Mouse (Mus musculus) kidney, embryonic 16.5 days (tissue): ENCODE measurements at regions not wholly inside any gene's neighbourhood (a gene's known extent, or its start where the extent isn't known, plus 50 kb on each side); places are given as distances from the start of the nearest gene placed in this dataset.

Experiments used
- ATAC-seq: fragments of 200-750 bp; cut with Nextera tagmentation; 2 replicates; pipeline ENCODE4 v1.8.0; 2017; ENCODE audit warnings: moderate TSS enrichment; ENCODE audit not compliant: low FRiP score, low TSS enrichment
- H3K27ac ChIP-seq: fragments of 300-500 bp; sonication (generic); 2 replicates; pipeline ENCODE4 v1.5.1; 2014; ENCODE audit warnings: low read length
- H3K27me3 ChIP-seq: fragments of 300-500 bp; sonication (generic); 2 replicates; pipeline ENCODE4 v1.6.1; 2014; ENCODE audit warnings: low read length, control low read depth, mixed read lengths; ENCODE audit not compliant: insufficient read depth
- H3K36me3 ChIP-seq: fragments of 300-500 bp; sonication (generic); 2 replicates; pipeline ENCODE4 v1.6.1; 2014; ENCODE audit warnings: low read length, control low read depth, mixed read lengths; ENCODE audit not compliant: insufficient read depth
- H3K4me1 ChIP-seq: fragments of 300-500 bp; sonication (generic); 2 replicates; pipeline ENCODE4 v1.6.1; 2014; ENCODE audit warnings: low read length, control low read depth, mixed read lengths; ENCODE audit not compliant: insufficient read depth
- H3K4me2 ChIP-seq: fragments of 300-500 bp; sonication (generic); replicated peaks from 2 replicates; pipeline ENCODE4 v1.6.1; 2014; ENCODE audit warnings: low read depth, low read length
- H3K4me3 ChIP-seq: fragments of 300-500 bp; sonication (generic); 2 replicates; pipeline ENCODE4 v1.5.1; 2014; ENCODE audit warnings: mild to moderate bottlenecking, low read length
- H3K9ac ChIP-seq: fragments of 300-500 bp; sonication (generic); replicated peaks from 2 replicates; pipeline ENCODE4 v1.6.1; 2014; ENCODE audit warnings: low read length
- H3K9me3 ChIP-seq: fragments of 300-500 bp; sonication (generic); 2 replicates; pipeline ENCODE4 v1.6.1; 2016; ENCODE audit warnings: low read length, control low read depth
- WGBS: fragments of 180-500 bp; shearing (Covaris S2); extraction: QIAGEN DNeasy Blood & Tissue Kit; methylation state at CpG from one replicate; pipeline ENCODE4 v1.1.7; 2014; 5-methylcytosine and 5-hydroxymethylcytosine counted together

- Histone ChIP-seq H3K27ac (no peak overlapping the region), H3K4me2 (no peak overlapping the region), H3K4me3 (no peak overlapping the region), H3K36me3 (no peaks in the 10 kb centered on the region), H3K9ac (no peak overlapping the region), H3K4me1 (peaks cover 40% of the 10 kb centered on the region), H3K9me3 (no peaks in the 10 kb centered on the region), H3K27me3 (peaks cover 10% of the 10 kb centered on the region; the same call in 1 of the 2 replicates)
- ATAC-seq, result no peak
- 65% methylated on average over 5 of the region's 5 CpGs for WGBS
Observed at GRCm38 (mm10) chr5:118376478-118376877, 131.5 kb downstream of the 2410131K14Rik start.

GRCm38 (mm10) chr5:118377402-118377848 lies 132.4 kb downstream of the 2410131K14Rik start:
- Histone ChIP-seq H3K36me3 (no peaks in the 10 kb centered on the region), H3K4me3 (no peak overlapping the region), H3K9me3 (no peaks in the 10 kb centered on the region), H3K27me3 (peaks cover 10% of the 10 kb centered on the region; the same call in 1 of the 2 replicates), H3K4me2 (no peak overlapping the region), H3K9ac (no peak overlapping the region), H3K27ac (no peak overlapping the region), H3K4me1 (peaks cover 43% of the 10 kb centered on the region)
- WGBS, result 22% methylated on average over 8 of the region's 8 CpGs
- no peak for ATAC-seq

- H3K9me3 ChIP-seq, result no peaks in the 10 kb centered on the region
- no peak overlapping the region for H3K9ac ChIP-seq
- H3K4me2 ChIP-seq, result no peak overlapping the region
- no peak for ATAC-seq
- H3K36me3 ChIP-seq, result no peaks in the 10 kb centered on the region
- no peak overlapping the region for H3K4me3 ChIP-seq
- no peak overlapping the region for H3K27ac ChIP-seq
- WGBS, result 45% methylated on average over 24 of the region's 24 CpGs
- H3K27me3 ChIP-seq, result peaks cover 8% of the 10 kb centered on the region; the same call in 1 of the 2 replicates
- H3K4me1 ChIP-seq, result peaks cover 35% of the 10 kb centered on the region
Observed at GRCm38 (mm10) chr5:118379245-118380051, 134.4 kb downstream of the 2410131K14Rik start.

- peak overlapping the region; percentile 67 for H3K27ac ChIP-seq
- no peaks in the 10 kb centered on the region for H3K36me3 ChIP-seq
- peaks cover 5% of the 10 kb centered on the region; the same call in 1 of the 2 replicates for H3K27me3 ChIP-seq
- 20% methylated on average over 5 of the region's 5 CpGs for WGBS
- H3K4me2 ChIP-seq, result peak overlapping the region; percentile 85
- peaks cover 35% of the 10 kb centered on the region for H3K4me1 ChIP-seq
- H3K9me3 ChIP-seq, result no peaks in the 10 kb centered on the region
- H3K9ac ChIP-seq, result peak overlapping the region; percentile 56; the same call in 1 of the 2 replicates
- H3K4me3 ChIP-seq, result peak overlapping the region; percentile 54
- ATAC-seq, result no peak
Observed at GRCm38 (mm10) chr5:118380052-118380421, 135.0 kb downstream of the 2410131K14Rik start.

- peak; percentile 79 for ATAC-seq
- Histone ChIP-seq H3K27me3 (no peaks in the 10 kb centered on the region), H3K36me3 (no peaks in the 10 kb centered on the region), H3K9ac (peak overlapping the region; percentile 56), H3K4me1 (peaks cover 32% of the 10 kb centered on the region), H3K27ac (peak overlapping the region; percentile 85), H3K9me3 (no peaks in the 10 kb centered on the region), H3K4me2 (peak overlapping the region; percentile 85), H3K4me3 (peak overlapping the region; percentile 54)
- WGBS, result under 1% methylated on average over 40 of the region's 45 CpGs
Observed at GRCm38 (mm10) chr5:118380422-118381293, 135.6 kb downstream of the 2410131K14Rik start.

- H3K4me1 ChIP-seq, result peaks cover 27% of the 10 kb centered on the region
- H3K9ac ChIP-seq, result peak overlapping the region; percentile 56; the same call in 1 of the 2 replicates
- H3K4me3 ChIP-seq, result peak overlapping the region; percentile 54
- H3K36me3 ChIP-seq, result no peaks in the 10 kb centered on the region
- WGBS, result 2% methylated on average over 12 of the region's 12 CpGs
- peak; percentile 33; the same call in 1 of the 2 replicates for ATAC-seq
- no peaks in the 10 kb centered on the region for H3K27me3 ChIP-seq
- H3K27ac ChIP-seq, result peak overlapping the region; percentile 85
- no peaks in the 10 kb centered on the region for H3K9me3 ChIP-seq
- peak overlapping the region; percentile 85 for H3K4me2 ChIP-seq
Observed at GRCm38 (mm10) chr5:118381294-118381675, 136.3 kb downstream of the 2410131K14Rik start.

GRCm38 (mm10) chr5:118386126-118386525 lies 141.1 kb downstream of the 2410131K14Rik start:
- Histone ChIP-seq H3K27ac (peak overlapping the region; percentile 27; the same call in 1 of the 2 replicates), H3K27me3 (no peaks in the 10 kb centered on the region), H3K4me1 (peaks cover 7% of the 10 kb centered on the region), H3K36me3 (no peaks in the 10 kb centered on the region), H3K4me2 (no peak overlapping the region), H3K9me3 (peaks cover 19% of the 10 kb centered on the region), H3K4me3 (no peak overlapping the region), H3K9ac (no peak overlapping the region)
- 62% methylated on average over 4 of the region's 4 CpGs for WGBS
- ATAC-seq, result no peak

GRCm38 (mm10) chr5:118388419-118388818 lies 143.4 kb downstream of the 2410131K14Rik start:
- H3K27ac ChIP-seq, result no peak overlapping the region
- no peak overlapping the region for H3K9ac ChIP-seq
- H3K27me3 ChIP-seq, result no peaks in the 10 kb centered on the region
- 96% methylated on average over 6 of the region's 6 CpGs for WGBS
- H3K4me2 ChIP-seq, result no peak overlapping the region
- no peak for ATAC-seq
- H3K4me1 ChIP-seq, result no peaks in the 10 kb centered on the region
- H3K36me3 ChIP-seq, result no peaks in the 10 kb centered on the region
- H3K4me3 ChIP-seq, result no peak overlapping the region
- peaks cover 21% of the 10 kb centered on the region for H3K9me3 ChIP-seq

- H3K4me2 ChIP-seq, result no peak overlapping the region
- no peaks in the 10 kb centered on the region for H3K36me3 ChIP-seq
- WGBS, result 51% methylated on average over 7 of the region's 7 CpGs
- peaks cover 2% of the 10 kb centered on the region for H3K27me3 ChIP-seq
- H3K4me3 ChIP-seq, result no peak overlapping the region
- H3K4me1 ChIP-seq, result no peaks in the 10 kb centered on the region
- ATAC-seq, result no peak
- peaks cover 21% of the 10 kb centered on the region for H3K9me3 ChIP-seq
- H3K9ac ChIP-seq, result no peak overlapping the region
- H3K27ac ChIP-seq, result no peak overlapping the region
Observed at GRCm38 (mm10) chr5:118390691-118391373, 145.8 kb downstream of the 2410131K14Rik start.
